Mouse (Mus musculus) midbrain, embryonic 14.5 days (tissue): ENCODE measurements around the gene Olfr1158. TPM values are rescaled to one million over a fixed set of nuclear protein-coding genes. Genes with fewer than 3 reads are reported as not detected.

Experiments used
- polyA plus RNA-seq: library from polyadenylated mRNA; unstranded; fragments of >200 nt; fragmentation: Nextera tagmentation; extraction: Ambion mirVana; gene quantifications from 2 replicates; pipeline ENCODE4 v1.2.1, GENCODE M21; 2014

Olfr1158 gene
- polyA plus RNA-seq, 1 experiment from 2014 or later: not detected

Other genes starting within 250 kb of the Olfr1158 start
- gene Olfr1140, start 246.4 kb upstream of the Olfr1158 start, polyA plus RNA-seq: not detected in 2 replicates
- gene Olfr1141, start 236.1 kb upstream of the Olfr1158 start, polyA plus RNA-seq: not detected in 2 replicates
- gene Olfr152, start 210.6 kb upstream of the Olfr1158 start, polyA plus RNA-seq: not detected in 2 replicates
- not detected in 2 replicates for gene Olfr1143, start 189.5 kb upstream of the Olfr1158 start, polyA plus RNA-seq
- gene Olfr1145, start 180.3 kb upstream of the Olfr1158 start, polyA plus RNA-seq: not detected in 2 replicates
- not detected in 2 replicates for gene Olfr1148, start 159.6 kb upstream of the Olfr1158 start, polyA plus RNA-seq
- gene Olfr1150-ps1, start 146.1 kb upstream of the Olfr1158 start, polyA plus RNA-seq: not detected in 2 replicates
- gene Olfr1151, start 134.3 kb upstream of the Olfr1158 start, polyA plus RNA-seq: not detected in 2 replicates
- not detected in 2 replicates for gene Olfr1152, start 123.6 kb upstream of the Olfr1158 start, polyA plus RNA-seq
- gene Olfr1153, start 95.2 kb upstream of the Olfr1158 start, polyA plus RNA-seq: not detected in 2 replicates
- not detected in 2 replicates for gene Olfr1154, start 84.9 kb upstream of the Olfr1158 start, polyA plus RNA-seq
- gene Olfr1155, start 45.0 kb upstream of the Olfr1158 start, polyA plus RNA-seq: not detected in 2 replicates
- not detected in 2 replicates for gene Olfr1156, start 37.0 kb upstream of the Olfr1158 start, polyA plus RNA-seq
- gene Olfr1157, start 21.8 kb upstream of the Olfr1158 start, polyA plus RNA-seq: not detected in 2 replicates
- gene Olfr74, start 15.4 kb upstream of the Olfr1158 start, polyA plus RNA-seq: not detected in 2 replicates
- gene Olfr1160, start 18.2 kb downstream of the Olfr1158 start, polyA plus RNA-seq: not detected in 2 replicates
- gene Olfr1161, start 32.7 kb downstream of the Olfr1158 start, polyA plus RNA-seq: not detected in 2 replicates
- gene Olfr73, start 47.6 kb downstream of the Olfr1158 start, polyA plus RNA-seq: not detected in 2 replicates
- gene Olfr1162, start 61.0 kb downstream of the Olfr1158 start, polyA plus RNA-seq: not detected in 2 replicates
- gene Olfr1163, start 81.7 kb downstream of the Olfr1158 start, polyA plus RNA-seq: not detected in 2 replicates
- gene Olfr1164, start 103.9 kb downstream of the Olfr1158 start, polyA plus RNA-seq: not detected in 2 replicates
- not detected in 2 replicates for gene Olfr1166, start 138.2 kb downstream of the Olfr1158 start, polyA plus RNA-seq
- gene Olfr1167, start 165.1 kb downstream of the Olfr1158 start, polyA plus RNA-seq: not detected in 2 replicates
- not detected in 2 replicates for gene Olfr1168, start 191.8 kb downstream of the Olfr1158 start, polyA plus RNA-seq
- gene Olfr1170, start 238.2 kb downstream of the Olfr1158 start, polyA plus RNA-seq: not detected in 2 replicates